Mouse (Mus musculus) ES-Bruce4 (cell line): ENCODE measurements around the gene Tasp1. TPM values are rescaled to one million over a fixed set of nuclear protein-coding genes. Genes with fewer than 3 reads are reported as not detected.

Experiments
- H3K27ac ChIP-seq: 2 replicates; pipeline ENCODE4 v1.5.1; 2012; ENCODE audit warnings: low read length, inconsistent platforms; ENCODE audit not compliant: insufficient read depth
- H3K27me3 ChIP-seq: 2 replicates; pipeline ENCODE4 v1.6.1; 2012; ENCODE audit warnings: mild to moderate bottlenecking, low read length, inconsistent platforms; ENCODE audit not compliant: control insufficient read depth, poor library complexity, insufficient read depth, severe bottlenecking
- H3K36me3 ChIP-seq: 2 replicates; pipeline ENCODE4 v1.6.1; 2012; ENCODE audit warnings: inconsistent platforms, mild to moderate bottlenecking, low read length, moderate library complexity; ENCODE audit not compliant: control insufficient read depth, poor library complexity, insufficient read depth, severe bottlenecking
- H3K4me1 ChIP-seq: one replicate; pipeline ENCODE4 v1.8.1; 2011; ENCODE audit warnings: low read length; ENCODE audit not compliant: control insufficient read depth, insufficient read depth
- H3K4me3 ChIP-seq: 2 replicates; pipeline ENCODE4 v1.5.1; 2011; ENCODE audit warnings: low read depth, mild to moderate bottlenecking, low read length
- H3K9ac ChIP-seq: 2 replicates; pipeline ENCODE4 v1.6.1; 2012; ENCODE audit warnings: low read depth, mild to moderate bottlenecking, inconsistent platforms; ENCODE audit not compliant: poor library complexity, severe bottlenecking
- H3K9me3 ChIP-seq: replicated peaks from 2 replicates; pipeline ENCODE4 v1.6.1; 2012; ENCODE audit warnings: mild to moderate bottlenecking, low read length, inconsistent platforms; ENCODE audit not compliant: control insufficient read depth, poor library complexity, insufficient read depth, severe bottlenecking
- CTCF ChIP-seq: IDR thresholded peaks from one replicate; pipeline ENCODE4 v1.8.1; 2011; ENCODE audit warnings: low read depth, low read length
- EP300 ChIP-seq: IDR thresholded peaks from 2 replicates; pipeline ENCODE4 v1.6.1; 2011; ENCODE audit warnings: low read depth, low read length; ENCODE audit not compliant: insufficient read depth
- POLR2A ChIP-seq: IDR thresholded peaks from one replicate; pipeline ENCODE4 v1.8.1; 2011; ENCODE audit warnings: low read length; ENCODE audit not compliant: insufficient read depth
- polyA plus RNA-seq: library from polyadenylated mRNA; stranded (reverse); fragments of >200 nt; gene quantifications from 2 replicates; pipeline ENCODE4 v1.2.4, GENCODE M21; 2011; ENCODE audit warnings: low read depth; ENCODE audit not compliant: missing spikeins, insufficient read depth, insufficient read length

Gene Tasp1
- polyA plus RNA-seq, 1 experiment: 11.9 TPM

DNA sequence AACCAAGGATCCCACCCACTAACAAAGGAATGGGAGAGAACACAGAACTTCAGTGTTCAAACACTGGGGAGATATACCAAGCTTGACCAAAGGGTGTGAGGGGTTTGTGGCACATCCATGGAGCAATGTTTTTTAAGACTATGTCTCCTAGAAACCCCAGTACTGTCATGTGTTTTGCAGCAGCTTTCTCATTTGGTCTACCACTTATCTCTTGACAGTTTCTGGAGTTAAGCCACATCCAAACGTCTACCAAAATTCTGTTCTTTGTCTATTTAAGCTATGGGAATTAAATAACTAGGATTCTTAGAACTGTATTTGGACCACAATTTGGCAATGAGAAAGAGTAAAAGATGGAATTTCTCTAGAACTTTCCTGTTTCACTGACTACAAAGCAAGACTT is 282.1 kb downstream of the Tasp1 start:
- Histone ChIP-seq H3K9me3 (no peaks in the 10 kb centered on the region), H3K27ac (no peak overlapping the region), H3K36me3 (no peaks in the 10 kb centered on the region), H3K9ac (no peak overlapping the region), H3K27me3 (no peaks in the 10 kb centered on the region), H3K4me1 (no peaks in the 10 kb centered on the region), H3K4me3 (no peak overlapping the region)
- TF ChIP-seq CTCF (no peak), EP300 (no peak), POLR2A (no peak)

Other genes with a start within 250 kb of the Tasp1 start
- not detected in 2 replicates for gene Gm17374, start 85.2 kb upstream of the Tasp1 start, polyA plus RNA-seq
- gene Esf1, start 103.8 kb upstream of the Tasp1 start, polyA plus RNA-seq: 61.0 and 65.2 TPM in 2 replicates
- 14.9 and 20.5 TPM in 2 replicates for gene Ndufaf5, start 103.8 kb upstream of the Tasp1 start, polyA plus RNA-seq